Mouse (Mus musculus) hematopoietic stem cell, adult 5-6 weeks (primary cell): ENCODE measurements around the gene Vax1. TPM values are rescaled to one million over a fixed set of nuclear protein-coding genes. Genes with fewer than 3 reads are reported as not detected.

ENCODE experiments used
- ATAC-seq, 2 experiments: fragments of 125-278 bp in 1 of 2; replicated peaks in 1 of 2; 2 replicates each; pipeline ENCODE4 v1.8.0; 2016 to 2017; ENCODE audit warnings: inconsistent platforms in 2 of 2, mild to moderate bottlenecking in 2 of 2, moderate number of reproducible peaks in 2 of 2, low read depth in 1 of 2, moderate TSS enrichment in 1 of 2; ENCODE audit not compliant: low FRiP score in 2 of 2, poor library complexity in 2 of 2, severe bottlenecking in 2 of 2, insufficient read depth in 1 of 2, low TSS enrichment in 1 of 2
- total RNA-seq: library from RNA; stranded (forward); fragments of 172-1452, 232-1000 nt; gene quantifications from 2 replicates; pipeline ENCODE4 v1.2.3, GENCODE M21; 2017

The Vax1 gene
- total RNA-seq, 1 experiment from 2014 or later = not detected

GRCm38 (mm10) chr19:59133202-59133601 is 36.7 kb downstream of the Vax1 start:
- no peak for ATAC-seq

GRCm38 (mm10) chr19:59129671-59130070 is 40.2 kb downstream of the Vax1 start:
- ATAC-seq = no peak

GRCm38 (mm10) chr19:59128531-59129204 is 41.2 kb downstream of the Vax1 start:
- ATAC-seq = no peak

GRCm38 (mm10) chr19:59127424-59127823 is 42.4 kb downstream of the Vax1 start:
- ATAC-seq = no peak

Other genes starting within 250 kb of the Vax1 start
- not detected in 2 replicates for gene Eno4, start 226.6 kb downstream of the Vax1 start, total RNA-seq
- gene Hspa12a, start 226.4 kb downstream of the Vax1 start, total RNA-seq = not detected in 2 replicates
- 3.1 and 4.1 TPM in 2 replicates for gene Shtn1, start 94.0 kb downstream of the Vax1 start, total RNA-seq
- gene Kcnk18, start 49.2 kb upstream of the Vax1 start, total RNA-seq = not detected in 2 replicates
- 29.2 and 35.1 TPM in 2 replicates for gene Slc18a2, start 90.8 kb upstream of the Vax1 start, total RNA-seq
- 623 and 738 TPM in 2 replicates for gene Rps12-ps3, start 152.2 kb upstream of the Vax1 start, total RNA-seq
- 50.5 and 65.5 TPM in 2 replicates for gene Pdzd8, start 175.7 kb upstream of the Vax1 start, total RNA-seq